Mouse (Mus musculus) testis, adult 2 months (tissue): ENCODE results near the gene Pkp4. TPM values are rescaled to one million over a fixed set of nuclear protein-coding genes. Genes with fewer than 3 reads are reported as not detected.

ENCODE experiments used
- H3K27ac ChIP-seq: fragments of 200-500 bp; 2 replicates; pipeline ENCODE4 v1.5.1; 2012; ENCODE audit warnings: low read depth, low read length; ENCODE audit not compliant: control insufficient read depth, insufficient read depth
- H3K27me3 ChIP-seq: fragments of 200-500 bp; 2 replicates; pipeline ENCODE4 v1.6.1; 2012; ENCODE audit warnings: mild to moderate bottlenecking, low read length, moderate library complexity; ENCODE audit not compliant: control insufficient read depth, insufficient read depth
- H3K36me3 ChIP-seq: fragments of 200-500 bp; 2 replicates; pipeline ENCODE4 v1.6.1; 2012; ENCODE audit warnings: mild to moderate bottlenecking, low read length; ENCODE audit not compliant: control insufficient read depth, insufficient read depth
- H3K4me1 ChIP-seq: fragments of 200-500 bp; 2 replicates; pipeline ENCODE4 v1.6.1; 2012; ENCODE audit warnings: low read length; ENCODE audit not compliant: control insufficient read depth, insufficient read depth
- H3K4me3 ChIP-seq: fragments of 200-500 bp; 2 replicates; pipeline ENCODE4 v1.5.1; 2012; ENCODE audit warnings: low read depth, mild to moderate bottlenecking, low read length, moderate library complexity, mixed read lengths; ENCODE audit not compliant: control insufficient read depth
- CTCF ChIP-seq: fragments of 200-500 bp; IDR thresholded peaks from 2 replicates; pipeline ENCODE4 v1.5.1; 2012; ENCODE audit warnings: low read depth, mild to moderate bottlenecking, inconsistent platforms, low read length, moderate library complexity; ENCODE audit not compliant: control insufficient read depth, insufficient read depth, insufficient replicate concordance
- POLR2A ChIP-seq: fragments of 200-500 bp; IDR thresholded peaks from 2 replicates; pipeline ENCODE4 v1.6.1; 2012; ENCODE audit warnings: low read depth, mild to moderate bottlenecking, inconsistent platforms, low read length, moderate library complexity; ENCODE audit not compliant: control insufficient read depth
- polyA plus RNA-seq: library from polyadenylated mRNA; depleted of rRNA; stranded (reverse); fragments of >200 nt; gene quantifications from 2 replicates; pipeline ENCODE4 v1.2.3, GENCODE M21; 2012; rRNA removed

Pkp4 gene
- polyA plus RNA-seq = 9.4 and 9.8 TPM in 2 replicates

GRCm38 (mm10) chr2:59160605-59160963 lies at the start of gene Pkp4, which contains the start of gene Ccdc148:
Gene Pkp4, plus strand, starts transcription at chr2:59160850.
Gene Ccdc148, minus strand, starts transcription at chr2:59160683.
- TF ChIP-seq CTCF (no peak), POLR2A (peak; percentile 39; the same call in 1 of the 2 replicates)
- Histone ChIP-seq H3K27ac (peak within 1 kb of the TSS; percentile 70), H3K36me3 (no peaks in the 10 kb centered on the region), H3K4me1 (peaks cover 7% of the 10 kb centered on the region), H3K27me3 (no peaks in the 10 kb centered on the region), H3K4me3 (peak within 1 kb of the TSS; percentile 92)

GRCm38 (mm10) chr2:59129023-59129422 lies 31.6 kb upstream of the Pkp4 start:
- TF ChIP-seq POLR2A (no peak), CTCF (no peak)

GRCm38 (mm10) chr2:59129821-59130220 lies 30.8 kb upstream of the Pkp4 start:
- no peak for TF ChIP-seq POLR2A
- no peak for TF ChIP-seq CTCF
- H3K36me3 ChIP-seq = no peaks in the 10 kb centered on the region
- H3K27me3 ChIP-seq = no peaks in the 10 kb centered on the region
- no peak overlapping the region for H3K4me3 ChIP-seq
- H3K27ac ChIP-seq = no peak overlapping the region
- no peaks in the 10 kb centered on the region for H3K4me1 ChIP-seq

More at GRCm38 (mm10) chr2:59129023-59129422, 31.6 kb upstream of the Pkp4 start:
- Histone ChIP-seq H3K27me3 (no peaks in the 10 kb centered on the region), H3K4me3 (no peak overlapping the region), H3K4me1 (no peaks in the 10 kb centered on the region), H3K27ac (no peak overlapping the region), H3K36me3 (no peaks in the 10 kb centered on the region)

GRCm38 (mm10) chr2:59131044-59131443 lies 29.6 kb upstream of the Pkp4 start:
- Histone ChIP-seq H3K27ac (no peak overlapping the region), H3K4me3 (no peak overlapping the region), H3K27me3 (no peaks in the 10 kb centered on the region), H3K4me1 (no peaks in the 10 kb centered on the region), H3K36me3 (no peaks in the 10 kb centered on the region)
- no peak for TF ChIP-seq POLR2A
- no peak for TF ChIP-seq CTCF

DNA sequence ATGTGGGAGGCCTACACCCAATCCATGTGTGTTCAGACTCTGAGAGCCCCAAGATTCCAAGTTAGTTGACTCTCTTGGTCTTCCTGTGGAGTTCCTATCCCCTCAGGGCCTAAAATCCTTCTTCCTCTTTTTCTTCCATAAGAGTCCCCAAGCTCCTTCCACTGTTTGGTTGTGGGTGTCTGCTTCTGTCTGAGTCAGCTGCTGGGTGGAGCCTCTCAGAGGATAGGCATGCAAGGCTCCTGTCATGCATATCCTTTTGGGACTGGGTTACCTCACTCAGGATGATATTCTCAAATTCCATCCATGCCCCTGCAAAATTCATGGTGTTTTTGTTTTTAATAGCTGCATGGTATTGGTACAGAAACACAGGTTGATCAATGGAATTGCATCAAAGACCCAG lies 5.2 kb upstream of the Pkp4 start:
- Histone ChIP-seq H3K4me3 (no peak overlapping the region), H3K27ac (no peak overlapping the region), H3K36me3 (no peaks in the 10 kb centered on the region), H3K4me1 (peaks cover 2% of the 10 kb centered on the region), H3K27me3 (no peaks in the 10 kb centered on the region)
- TF ChIP-seq POLR2A (no peak), CTCF (no peak)

GRCm38 (mm10) chr2:59158117-59158516 lies 2.5 kb upstream of the Pkp4 start:
- TF ChIP-seq CTCF (no peak), POLR2A (no peak)
- H3K36me3 ChIP-seq = no peaks in the 10 kb centered on the region
- no peak overlapping the region for H3K27ac ChIP-seq
- no peaks in the 10 kb centered on the region for H3K27me3 ChIP-seq
- peaks cover 7% of the 10 kb centered on the region for H3K4me1 ChIP-seq
- no peak overlapping the region for H3K4me3 ChIP-seq

GRCm38 (mm10) chr2:59159961-59160604 lies 567 bp upstream of the Pkp4 start:
- Histone ChIP-seq H3K4me3 (peak overlapping the region; percentile 90), H3K27ac (no peak overlapping the region; the same call in 1 of the 2 replicates), H3K36me3 (no peaks in the 10 kb centered on the region), H3K4me1 (peaks cover 7% of the 10 kb centered on the region), H3K27me3 (no peaks in the 10 kb centered on the region)
- TF ChIP-seq POLR2A = no peak
- TF ChIP-seq CTCF = no peak
